Mouse (Mus musculus) layer of hippocampus, postnatal 10 days (tissue): ENCODE measurements around the gene Mocs3. TPM values are rescaled to one million over a fixed set of nuclear protein-coding genes. Genes with fewer than 3 reads are reported as not detected.

Experiments used
- DNase-seq, 2 experiments: peaks; one replicate each; pipeline ENCODE4 v3.0.0; 2021; ENCODE audit warnings: low spot score in 2 of 2
- total RNA-seq, 2 experiments: library from RNA; stranded (reverse); gene quantifications; 2 replicates each; pipeline ENCODE4 v1.2.3; 2021

Gene Mocs3
- total RNA-seq, 2 experiments from 2014 or later: 16.1 to 17.4 TPM

DNA sequence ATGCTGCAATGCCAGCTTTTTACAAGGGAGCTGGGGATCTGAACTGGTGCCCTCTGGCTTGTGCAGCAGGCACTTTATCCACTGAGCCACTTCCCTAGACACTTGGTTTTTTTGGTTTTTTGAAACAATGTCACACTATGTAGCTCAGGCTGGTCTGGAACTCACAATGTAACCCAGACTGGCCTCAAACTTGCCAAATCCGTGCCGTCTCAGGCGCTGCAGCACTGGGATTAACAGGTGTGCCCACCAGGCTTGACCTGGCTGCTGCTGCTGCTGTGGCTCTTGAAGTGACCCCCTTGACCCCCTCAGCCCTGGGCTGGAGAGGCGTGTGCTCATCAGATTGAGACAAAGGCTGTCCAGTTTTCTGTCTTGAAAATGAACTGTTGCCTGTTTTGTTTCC, 7.9 kb downstream of the Mocs3 start:
- DNase-seq: no peak

DNA sequence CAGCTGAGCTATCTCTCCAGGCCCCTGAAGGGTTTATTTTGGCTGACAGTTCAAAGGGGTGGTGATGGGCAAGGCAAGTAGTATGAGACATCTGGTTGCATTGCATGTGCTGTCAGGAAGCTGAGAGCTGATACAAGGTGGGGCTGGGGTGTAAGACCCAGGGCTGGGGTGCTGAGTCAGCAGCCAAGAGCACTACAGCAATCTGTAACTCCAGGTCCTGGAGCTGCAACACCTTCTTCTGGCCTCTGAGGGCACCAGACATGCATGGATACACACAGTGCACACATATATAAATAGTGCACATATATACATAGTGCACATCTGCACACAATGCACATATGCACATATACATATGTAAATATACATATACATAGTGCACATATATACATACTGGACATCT, 12.4 kb downstream of the Mocs3 start:
- no peak for DNase-seq

DNA sequence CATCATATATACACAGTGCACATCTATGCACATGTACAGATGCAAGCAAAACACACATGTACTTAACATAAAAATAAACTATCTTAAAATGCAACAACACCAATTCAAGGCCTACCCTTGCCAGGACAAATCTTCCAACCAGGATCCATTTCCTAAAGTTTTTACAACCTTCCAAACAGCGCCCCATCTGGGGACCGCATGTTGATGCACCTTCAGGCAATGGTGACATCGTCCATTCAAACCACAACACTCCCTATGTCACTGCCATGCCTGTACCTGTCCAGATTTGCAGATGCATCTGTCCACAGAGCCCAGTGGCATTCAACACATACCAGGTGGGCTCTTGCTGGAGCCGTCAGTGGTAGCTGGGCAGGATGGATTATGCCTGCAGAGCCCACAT, 12.9 kb downstream of the Mocs3 start:
- no peak for DNase-seq

DNA sequence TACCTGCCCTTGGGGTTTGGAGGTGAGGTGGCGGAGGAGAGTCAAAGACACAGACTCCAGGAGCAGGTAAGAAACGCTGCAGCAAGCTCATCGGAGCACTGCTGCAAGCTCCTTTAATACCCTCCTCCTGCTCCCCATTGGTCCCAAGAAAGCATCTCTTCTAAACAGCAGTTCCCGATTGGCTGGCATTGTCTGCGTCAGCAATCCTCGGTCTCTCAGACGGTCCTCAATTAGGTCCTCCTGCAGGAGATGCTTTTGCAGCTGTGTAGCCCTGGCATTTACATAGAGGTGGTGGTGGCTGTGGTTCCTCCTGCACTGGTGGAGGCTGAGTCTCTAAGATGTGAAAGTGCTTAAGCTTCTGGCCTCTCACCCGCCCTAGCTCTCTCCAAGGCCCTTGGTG, 15.1 kb downstream of the Mocs3 start:
- no peak for DNase-seq

DNA sequence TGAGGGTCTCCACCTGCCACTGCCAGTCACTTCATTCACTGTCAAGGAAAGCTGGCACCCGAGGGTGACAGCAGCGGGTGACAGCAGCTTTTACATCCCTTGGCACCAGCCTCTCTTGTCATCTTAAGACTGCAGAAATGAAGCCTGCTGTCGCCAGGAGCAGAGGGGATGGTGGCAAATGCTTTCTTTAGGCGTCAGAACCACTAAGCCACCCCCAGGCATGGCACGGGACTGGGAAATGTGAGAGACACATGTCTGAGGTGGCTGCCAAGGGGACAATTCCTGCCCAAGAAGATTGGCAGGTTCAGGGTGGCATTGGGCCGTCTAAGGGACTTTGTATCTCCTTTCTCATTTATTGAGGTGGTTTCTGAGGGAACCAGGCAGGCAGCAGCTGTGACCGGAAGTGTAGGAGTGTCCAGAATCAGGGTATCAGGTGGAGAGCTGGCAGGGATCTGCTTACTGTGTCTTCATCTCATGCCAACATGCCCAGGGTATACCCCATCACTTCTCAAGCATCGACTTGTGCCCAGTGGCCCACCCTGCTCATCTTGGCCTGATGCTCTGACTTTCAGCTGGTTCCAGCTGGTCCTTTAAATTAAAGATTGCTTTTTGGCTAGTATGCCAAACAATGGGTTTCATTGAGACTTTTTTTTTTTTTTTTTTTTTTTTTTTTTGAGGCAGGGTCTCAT, 17.9 kb downstream of the Mocs3 start:
- no peak for DNase-seq

DNA sequence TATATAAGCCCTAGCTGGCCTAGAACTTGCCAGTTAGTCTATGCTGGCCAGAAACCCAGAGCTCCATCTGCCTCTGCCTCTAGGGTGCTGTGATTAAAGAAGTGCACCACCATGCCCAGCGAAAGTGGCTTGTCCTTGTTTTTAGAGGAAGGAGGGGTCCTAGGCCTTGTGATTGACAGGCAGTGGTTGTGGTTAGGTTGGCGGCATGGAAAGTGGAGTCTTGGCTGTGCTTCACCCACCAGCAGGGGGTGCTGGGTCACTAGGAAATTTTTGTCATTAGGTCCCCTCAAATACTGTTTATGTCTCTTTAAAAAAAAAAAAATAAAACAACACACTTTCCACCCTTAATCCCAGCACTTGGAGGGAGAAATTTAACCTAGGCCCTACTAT, 18.4 kb downstream of the Mocs3 start:
- peak; percentile 57 to 71 for DNase-seq

DNA sequence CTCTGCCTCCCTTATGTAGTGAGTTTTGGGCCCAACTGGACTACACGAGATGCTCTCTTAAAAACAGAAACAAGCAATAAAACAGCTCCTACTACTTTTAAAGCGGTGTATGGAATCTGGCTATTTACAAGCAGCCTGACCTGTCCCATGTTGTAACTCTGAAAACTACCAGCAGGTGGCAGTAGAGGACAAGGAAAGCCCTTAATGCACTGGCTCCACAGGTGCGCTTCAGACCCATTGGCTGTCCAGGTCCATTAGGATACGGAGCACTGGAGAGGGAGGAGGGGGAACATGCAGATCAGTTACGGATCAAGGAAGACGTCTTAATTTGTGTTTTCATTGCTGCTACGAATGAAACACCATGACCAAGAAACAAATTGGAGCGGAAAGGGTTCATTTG, 19.8 kb downstream of the Mocs3 start:
- DNase-seq: peak; percentile 91 to 93

DNA sequence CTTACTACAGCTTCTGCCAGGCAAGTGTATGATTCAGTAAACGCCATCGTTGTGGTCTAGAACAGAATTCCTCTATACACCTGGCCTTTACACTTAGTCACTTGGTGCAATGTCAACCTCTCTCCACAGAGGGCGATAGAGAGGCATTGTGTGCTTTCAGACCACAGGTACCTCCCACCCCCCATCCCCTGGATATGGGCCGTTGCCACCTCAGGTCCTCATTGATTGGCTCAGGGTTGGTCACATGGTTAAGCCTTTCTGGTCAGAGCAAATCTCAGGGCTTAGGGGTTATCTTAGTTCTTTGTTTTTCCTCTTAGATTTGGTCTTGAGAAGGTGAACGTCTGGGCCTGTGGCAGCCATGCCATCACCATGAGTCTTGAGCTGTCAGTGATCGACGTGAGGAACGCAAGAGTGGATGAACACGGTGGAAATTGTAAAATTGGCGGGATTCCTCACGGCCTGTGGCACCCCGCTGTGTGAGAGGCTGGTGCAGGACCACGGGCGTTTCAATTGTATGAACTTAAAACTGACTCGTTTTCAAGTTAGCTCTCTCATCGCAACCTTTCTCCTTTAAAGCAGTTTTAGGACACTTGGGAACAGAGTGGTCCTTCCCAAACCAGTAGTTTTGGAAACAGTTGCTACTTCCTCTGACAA, 22.3 kb downstream of the Mocs3 start:
- DNase-seq: peak in 1 of 2 experiments; percentile 49

DNA sequence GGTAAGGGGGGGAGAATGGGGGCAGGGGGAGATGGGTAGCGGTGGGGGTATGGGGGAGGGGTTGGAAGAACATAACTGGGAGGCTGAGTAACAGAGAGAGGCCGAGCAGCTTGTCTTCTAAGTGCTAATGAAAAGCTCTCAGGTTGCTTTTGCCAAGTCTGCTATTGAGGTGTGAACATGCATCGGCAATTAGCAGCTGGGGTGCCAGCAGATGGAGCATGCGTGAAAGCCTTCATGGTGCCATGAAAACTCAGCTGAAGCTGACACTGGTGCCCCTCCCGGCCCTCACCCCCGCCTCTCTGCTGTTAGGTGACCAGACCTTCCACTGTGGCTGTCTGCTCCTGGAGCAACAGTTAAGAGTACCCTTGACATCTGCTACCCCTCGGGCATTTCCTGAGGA, 23.4 kb downstream of the Mocs3 start:
- peak in 1 of 2 experiments; percentile 42 for DNase-seq

DNA sequence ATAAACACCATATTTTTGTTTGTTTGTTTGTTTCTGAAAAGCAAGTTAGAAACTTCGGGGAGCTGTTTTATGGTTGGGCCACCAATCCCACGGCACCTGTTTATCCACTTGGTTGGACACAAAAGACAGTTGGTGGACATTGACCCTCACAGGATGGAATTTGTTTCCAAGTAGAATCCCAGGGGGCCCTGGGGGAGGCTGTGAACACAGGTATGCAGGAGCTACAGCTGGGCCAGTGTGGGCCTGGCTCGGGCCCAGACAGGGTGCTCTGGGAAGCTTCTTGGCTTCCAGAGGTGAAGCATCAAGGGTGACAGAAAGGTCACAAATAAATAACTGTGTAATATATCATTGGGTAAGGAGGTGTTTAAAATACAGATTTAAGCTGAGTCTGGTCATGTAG, 26.1 kb downstream of the Mocs3 start:
- DNase-seq: no peak

DNA sequence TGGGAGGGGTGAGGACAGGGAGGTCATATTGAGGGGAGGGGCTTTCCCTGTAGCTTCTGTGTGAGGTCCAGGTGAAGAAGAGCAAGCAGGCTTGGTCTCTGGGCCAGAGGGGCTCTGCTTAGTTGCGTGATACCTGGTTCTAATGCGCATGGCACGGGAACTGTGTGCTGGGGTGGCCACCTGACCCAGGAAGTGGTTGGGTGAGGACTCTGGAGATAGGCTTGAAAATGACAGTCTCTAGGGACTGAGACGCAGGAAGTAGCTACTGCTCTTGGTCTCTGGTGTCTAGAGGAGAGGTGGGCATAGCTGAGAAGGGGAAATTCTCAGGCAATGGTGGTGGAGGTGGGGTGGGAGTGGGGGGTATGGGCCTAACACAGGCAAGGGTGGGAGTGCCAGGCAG, 26.8 kb downstream of the Mocs3 start:
- no peak for DNase-seq

DNA sequence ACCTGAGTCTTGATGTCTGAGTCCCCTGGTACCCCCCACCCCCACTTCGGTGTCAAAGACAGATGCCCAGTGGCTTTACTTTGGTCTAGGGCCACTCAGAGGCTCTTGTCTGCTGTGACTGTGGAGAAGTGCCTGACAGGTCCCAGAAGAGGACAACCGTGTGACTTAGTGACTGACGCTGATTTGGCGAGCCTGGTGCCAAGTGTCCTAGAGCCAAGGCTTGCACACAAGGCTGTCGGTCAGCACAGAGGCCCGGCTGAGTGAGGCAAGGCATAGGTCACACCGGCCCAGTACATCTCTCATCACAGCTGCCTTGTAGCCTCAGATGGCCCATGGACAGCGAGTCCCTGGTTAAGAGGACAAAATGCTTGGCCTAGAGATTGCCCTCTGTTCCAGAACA, 28.6 kb downstream of the Mocs3 start:
- DNase-seq: no peak

DNA sequence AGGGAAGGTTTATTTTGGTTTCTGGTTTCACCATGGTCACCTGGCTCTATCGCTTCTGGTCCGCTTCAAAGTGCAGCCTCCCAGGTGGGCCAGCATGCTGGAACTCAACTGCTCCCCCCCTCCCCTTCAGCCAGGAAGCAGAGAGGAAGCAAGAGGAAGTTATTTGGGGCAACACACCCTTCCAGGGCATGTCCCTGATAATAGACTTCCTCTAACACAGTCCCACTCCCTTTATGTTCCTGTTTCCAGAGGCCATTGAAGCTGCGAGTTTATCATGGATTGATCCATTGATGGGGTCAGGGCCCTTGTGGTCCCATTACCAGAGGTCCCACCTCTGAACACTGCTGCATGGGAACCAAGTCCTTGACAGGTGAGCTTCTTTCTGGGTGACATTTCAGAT, 29.7 kb downstream of the Mocs3 start:
- DNase-seq: no peak

DNA sequence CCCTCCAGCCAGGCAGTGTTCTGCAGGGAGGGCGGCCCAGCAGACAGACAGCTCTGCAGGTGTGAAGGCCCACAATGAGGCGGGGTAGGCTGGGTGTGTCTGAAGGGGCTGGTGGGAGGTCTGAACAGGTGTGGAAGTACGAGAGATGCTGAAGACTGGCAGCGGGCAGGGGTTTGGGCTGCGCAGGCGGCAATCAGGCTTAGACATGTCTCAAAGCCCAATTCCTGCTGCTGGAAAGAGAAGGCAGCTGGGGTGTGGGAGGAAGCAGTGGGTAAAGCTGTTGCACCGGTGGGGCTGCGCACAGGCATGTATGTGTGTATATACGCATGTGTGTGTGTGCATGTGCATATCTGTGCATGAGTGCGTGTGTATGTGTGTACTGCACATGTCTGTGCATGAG, 30.5 kb downstream of the Mocs3 start:
- peak in 1 of 2 experiments; percentile 55 for DNase-seq

DNA sequence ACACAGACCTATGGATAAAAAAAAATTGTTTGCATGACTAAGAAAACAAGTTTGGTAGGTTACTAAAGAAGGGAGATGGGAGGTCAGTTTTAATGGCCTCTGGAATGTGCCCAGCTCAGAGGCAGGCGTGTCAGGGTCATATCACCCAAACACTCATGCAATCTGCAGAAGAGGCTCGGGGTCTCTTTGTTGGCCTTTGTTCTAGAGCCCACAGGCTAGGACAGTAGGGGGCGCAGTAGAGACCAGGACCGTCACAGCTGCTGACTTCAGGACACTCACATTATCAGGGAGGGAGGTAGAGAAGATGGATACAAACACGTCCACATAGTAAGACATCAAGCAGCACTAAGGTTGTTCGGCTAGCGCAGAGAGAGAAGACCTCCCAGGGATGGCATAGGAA, 37.6 kb downstream of the Mocs3 start:
- DNase-seq: no peak

DNA sequence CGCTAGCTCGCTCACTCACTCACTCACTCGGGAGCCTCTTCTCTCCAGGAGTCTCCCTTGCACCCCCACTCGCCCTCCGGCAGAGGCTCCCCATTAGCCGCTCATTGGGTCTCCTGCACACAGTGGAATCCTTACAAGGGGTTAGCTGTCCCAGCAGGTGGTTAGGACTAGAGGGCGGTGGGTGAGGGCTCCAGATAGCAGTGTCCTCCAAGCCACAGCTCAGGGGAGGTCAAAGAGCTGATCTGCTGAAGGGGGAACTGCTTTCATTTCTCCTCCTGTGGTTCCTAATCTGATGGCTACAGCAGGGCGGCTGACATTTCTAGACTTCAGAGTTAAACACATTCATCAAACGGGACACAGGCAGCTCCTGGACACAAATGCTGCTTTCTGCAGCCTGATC, 43.0 kb downstream of the Mocs3 start:
- DNase-seq: no peak

DNA sequence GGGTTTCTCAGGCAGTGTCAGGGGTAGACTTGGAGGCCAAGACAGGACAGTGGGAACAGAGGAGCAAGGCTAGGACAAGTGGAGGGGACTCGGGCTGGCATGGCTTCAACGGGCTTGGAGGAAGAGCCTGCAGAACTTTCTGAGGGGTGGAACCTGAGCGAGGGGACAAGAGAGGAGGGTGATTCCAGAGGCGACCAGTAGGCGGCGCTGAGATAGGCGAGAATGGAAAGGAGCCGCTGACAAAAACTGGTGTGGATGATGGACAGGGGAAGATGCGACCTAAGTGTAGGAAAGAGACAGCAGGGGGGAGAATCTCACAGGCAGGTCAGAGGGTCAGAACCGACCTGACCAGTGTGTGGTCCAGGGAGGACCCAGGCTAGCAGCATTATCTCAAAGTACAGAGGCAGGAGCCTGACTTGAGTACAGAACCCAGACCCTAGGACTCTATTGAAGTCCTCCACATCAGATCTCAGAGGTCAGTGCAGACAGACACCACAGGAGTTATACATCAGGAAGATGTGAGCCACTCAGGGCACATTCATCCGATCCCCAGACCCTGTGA, 44.0 kb downstream of the Mocs3 start:
- DNase-seq: peak; percentile 85

DNA sequence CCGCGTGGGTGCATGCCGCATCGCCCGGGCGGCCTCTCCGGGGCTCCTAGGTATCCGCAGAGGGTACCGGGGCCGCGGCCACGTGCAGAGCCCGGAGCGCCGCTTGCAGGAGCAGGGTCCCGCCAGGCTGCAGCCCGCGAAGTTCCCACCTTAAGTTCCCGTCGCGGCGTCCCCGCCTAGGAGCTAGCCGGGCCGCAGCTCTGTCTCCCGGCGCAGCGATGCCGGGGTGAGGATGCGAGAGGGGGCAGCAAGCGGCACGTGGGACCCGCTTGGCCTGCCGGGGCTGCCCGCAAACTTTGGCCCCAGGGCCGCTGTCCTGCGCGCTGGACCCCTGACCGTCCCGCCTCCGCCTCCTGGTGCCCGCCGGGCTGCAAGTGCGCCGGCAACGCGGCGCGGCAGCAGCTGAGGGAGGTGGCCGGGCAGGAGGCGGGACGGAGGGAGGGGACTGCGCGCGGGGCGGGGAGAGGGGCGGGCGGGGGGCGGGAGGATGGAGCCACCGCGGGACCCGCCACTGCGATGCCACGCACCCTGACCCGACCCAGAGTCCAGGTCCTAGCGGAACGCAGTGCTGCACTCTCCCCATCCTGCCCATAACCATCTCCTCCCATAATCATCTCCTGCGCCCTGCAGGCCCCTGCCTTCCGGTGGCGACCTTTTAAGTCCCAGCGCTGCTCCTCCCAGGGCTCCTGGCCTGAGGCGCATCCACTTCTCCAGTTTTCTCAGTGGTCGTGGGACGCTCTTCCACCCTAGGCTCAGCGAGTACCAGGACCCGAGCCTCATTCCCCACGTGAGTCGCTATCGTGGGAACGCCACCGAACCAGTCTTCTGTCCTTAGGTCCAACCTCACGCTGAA, 50.5 kb downstream of the Mocs3 start:
- DNase-seq: peak in 1 of 2 experiments; percentile 60

DNA sequence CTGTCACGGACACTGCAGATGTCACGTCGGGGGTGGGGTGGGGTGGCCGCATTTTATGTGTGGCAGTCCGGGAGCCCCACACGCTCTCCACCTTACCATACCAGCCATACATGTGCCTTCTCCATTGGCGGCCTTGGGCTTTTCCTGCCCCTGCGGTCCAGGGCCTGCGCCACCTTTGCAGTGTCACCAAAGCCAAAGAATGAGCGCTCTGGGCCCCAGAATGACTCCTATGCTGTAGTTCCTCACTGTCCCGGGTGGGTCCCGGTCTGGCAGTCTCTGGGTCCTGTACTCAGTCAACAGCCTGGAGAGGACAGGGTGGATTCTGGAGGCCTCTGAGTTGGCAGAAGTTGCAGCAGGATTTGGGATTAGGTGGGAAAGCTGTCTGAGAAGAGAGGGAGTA, 51.2 kb downstream of the Mocs3 start, which contains the start of gene Kcng1:
Gene Kcng1, minus strand, starts transcription at position 155 of the 400 bp plus-strand sequence.
- DNase-seq: no peak
